Mouse (Mus musculus): Measurements from ENCODE around the gene Plekhh2. TPM values are rescaled to one million over a fixed set of nuclear protein-coding genes. Genes with fewer than 3 reads are reported as not detected.

Plekhh2 gene
- total and polyA plus RNA-seq, 2 experiments from 2014 or later = 1.2 to 3.1 TPM

DNA sequence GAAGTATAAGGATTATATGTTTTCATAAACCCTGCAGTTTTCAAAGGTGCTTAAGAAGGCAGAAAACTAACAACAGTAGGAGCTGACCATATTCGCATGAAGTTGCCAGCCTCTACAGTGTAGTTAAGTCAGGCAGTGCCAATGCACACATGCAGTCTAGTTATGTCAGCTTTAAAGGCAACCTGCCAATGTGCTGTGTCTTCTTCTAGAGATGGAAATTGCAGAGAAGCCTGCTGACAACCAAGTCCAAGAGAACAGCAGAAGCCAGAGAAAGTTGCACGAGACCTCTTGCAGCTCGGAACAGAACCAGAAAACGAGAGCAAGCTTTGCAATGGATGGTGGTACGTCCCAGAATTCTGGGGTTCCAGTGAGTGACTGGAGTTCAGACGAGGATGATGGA is 54.1 kb downstream of the Plekhh2 start:
- no peak for TF ChIP-seq CTCF (IDR thresholded peaks at IDR 0.05)
- Histone ChIP-seq H3K4me1 (ENCODE audit: insufficient read depth, low read length) (no peaks in the 10 kb centered on the region), H3K27me3 (ENCODE audit: insufficient read depth, low read length) (no peaks in the 10 kb centered on the region), H3K4me3 (ENCODE audit: low read depth, low read length) (no peak overlapping the region), H3K36me3 (ENCODE audit: insufficient read depth, low read length) (peaks cover 4% of the 10 kb centered on the region; the same call in 1 of the 2 replicates), H3K27ac (ENCODE audit: low read depth, low read length) (no peak overlapping the region), H3K9ac (replicated peaks; ENCODE audit: low read length, poor library complexity, severe bottlenecking) (no peak overlapping the region), H3K9me3 (ENCODE audit: low read length) (no peaks in the 10 kb centered on the region), H3K4me2 (ENCODE audit: low read depth, low read length, poor library complexity, severe bottlenecking) (no peak overlapping the region)
- DNase-seq (ENCODE audit: low spot score) (no peak), ATAC-seq (ENCODE audit: low FRiP score) (no peak)
- WGBS = 88% methylated on average over 6 of the region's 6 CpGs

DNA sequence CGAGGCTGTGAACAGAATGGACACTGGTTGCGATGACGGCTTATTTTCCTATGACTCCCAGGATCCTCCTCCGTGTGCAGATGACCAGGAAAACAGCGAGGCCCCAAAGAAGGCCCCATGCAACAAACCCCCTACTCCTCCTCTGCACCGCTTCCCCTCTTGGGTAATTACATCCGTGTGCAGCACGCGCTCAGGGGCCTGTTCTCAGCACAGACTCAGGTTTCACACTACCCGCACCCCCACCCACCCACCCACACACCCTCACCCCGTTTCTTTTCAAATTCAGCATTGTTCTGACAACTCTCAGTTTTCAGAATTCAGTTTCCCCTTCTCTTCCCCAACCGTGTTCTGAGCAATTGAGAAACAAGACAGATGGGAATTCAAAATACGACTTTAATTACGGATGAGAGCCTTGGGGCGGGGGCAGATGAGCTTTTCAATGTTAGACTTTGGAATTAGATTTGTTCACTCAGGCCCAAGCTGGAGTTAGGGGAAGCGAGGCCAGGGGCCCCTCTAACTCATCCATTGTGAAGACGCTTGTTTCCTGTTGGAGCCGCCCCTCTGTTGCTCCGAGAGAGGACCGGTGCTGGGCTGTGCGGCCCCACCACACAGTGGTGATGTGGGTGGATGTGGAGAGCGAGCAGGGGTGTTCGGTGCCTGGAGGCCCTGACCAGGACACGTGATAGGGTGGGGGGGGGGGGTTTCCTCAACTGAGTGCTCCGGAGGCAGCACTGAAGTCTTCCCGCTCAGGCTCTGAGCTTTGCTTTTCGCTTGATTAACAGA is 55.3 kb downstream of the Plekhh2 start:
- 53% methylated on average over 27 of the region's 27 CpGs for WGBS
- Histone ChIP-seq H3K27me3 (ENCODE audit: insufficient read depth, low read length) (no peaks in the 10 kb centered on the region), H3K36me3 (ENCODE audit: insufficient read depth, low read length) (no peaks in the 10 kb centered on the region; the same call in 1 of the 2 replicates), H3K9ac (replicated peaks; ENCODE audit: low read length, poor library complexity, severe bottlenecking) (no peak overlapping the region), H3K4me1 (ENCODE audit: insufficient read depth, low read length) (no peaks in the 10 kb centered on the region), H3K9me3 (ENCODE audit: low read length) (no peaks in the 10 kb centered on the region), H3K4me2 (ENCODE audit: low read depth, low read length, poor library complexity, severe bottlenecking) (peak overlapping the region; percentile 18; the same call in 1 of the 2 replicates), H3K4me3 (ENCODE audit: low read depth, low read length) (no peak overlapping the region), H3K27ac (ENCODE audit: low read depth, low read length) (no peak overlapping the region)
- no peak for DNase-seq (ENCODE audit: low spot score)
- no peak for ATAC-seq (ENCODE audit: low FRiP score)
- no peak for TF ChIP-seq CTCF (IDR thresholded peaks at IDR 0.05)

DNA sequence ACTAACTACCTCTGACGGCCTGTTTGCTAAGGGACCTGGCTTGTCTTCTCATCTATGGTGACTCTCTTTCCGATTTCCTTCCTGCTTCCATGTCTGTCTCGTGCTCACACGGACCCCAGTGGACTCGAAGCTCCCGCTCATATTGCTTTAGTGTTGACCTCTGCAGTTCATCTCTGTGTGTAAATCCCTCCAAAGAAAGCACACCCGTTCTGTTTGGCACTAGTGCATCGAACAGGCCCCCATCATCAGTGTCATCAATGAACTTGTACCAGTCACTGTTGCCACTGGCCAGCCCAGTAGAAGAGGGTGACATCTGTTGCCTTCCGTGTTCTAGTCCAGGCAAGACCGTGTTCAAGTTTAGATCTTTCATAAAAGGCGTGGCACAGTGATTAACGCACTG is 57.1 kb downstream of the Plekhh2 start:
- Histone ChIP-seq H3K4me2 (ENCODE audit: low read depth, low read length, poor library complexity, severe bottlenecking) (no peak overlapping the region), H3K9me3 (ENCODE audit: low read length) (no peaks in the 10 kb centered on the region), H3K27me3 (ENCODE audit: insufficient read depth, low read length) (no peaks in the 10 kb centered on the region), H3K36me3 (ENCODE audit: insufficient read depth, low read length) (no peaks in the 10 kb centered on the region; the same call in 1 of the 2 replicates), H3K27ac (ENCODE audit: low read depth, low read length) (no peak overlapping the region), H3K4me3 (ENCODE audit: low read depth, low read length) (no peak overlapping the region), H3K9ac (replicated peaks; ENCODE audit: low read length, poor library complexity, severe bottlenecking) (no peak overlapping the region), H3K4me1 (ENCODE audit: insufficient read depth, low read length) (no peaks in the 10 kb centered on the region)
- no peak for TF ChIP-seq CTCF (IDR thresholded peaks at IDR 0.05)
- no peak for DNase-seq (ENCODE audit: low spot score)
- 95% methylated on average over 12 of the region's 12 CpGs for WGBS
- no peak for ATAC-seq (ENCODE audit: low FRiP score)

DNA sequence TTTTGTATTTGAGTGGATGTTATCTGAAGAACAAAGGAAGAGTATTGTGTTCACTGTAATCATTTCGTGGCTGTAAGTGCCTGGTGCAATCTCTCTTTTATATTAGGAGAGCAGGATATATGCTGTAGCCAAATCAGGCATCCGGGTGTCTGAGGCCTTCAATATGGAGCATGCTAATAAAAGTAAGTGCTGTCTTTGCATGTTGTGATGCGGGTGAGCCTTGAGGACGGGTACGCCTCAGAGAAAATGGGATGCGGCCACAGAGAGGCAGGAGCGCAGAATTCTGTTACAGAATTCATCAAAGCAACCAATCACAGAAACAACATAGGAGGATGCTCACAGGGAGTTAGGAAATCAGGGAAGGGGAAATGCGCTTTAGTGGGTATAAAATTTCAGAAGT is 58.1 kb downstream of the Plekhh2 start:
- Histone ChIP-seq H3K4me2 (ENCODE audit: low read depth, low read length, poor library complexity, severe bottlenecking) (no peak overlapping the region), H3K4me1 (ENCODE audit: insufficient read depth, low read length) (no peaks in the 10 kb centered on the region), H3K36me3 (ENCODE audit: insufficient read depth, low read length) (no peaks in the 10 kb centered on the region; the same call in 1 of the 2 replicates), H3K4me3 (ENCODE audit: low read depth, low read length) (no peak overlapping the region), H3K27me3 (ENCODE audit: insufficient read depth, low read length) (no peaks in the 10 kb centered on the region), H3K27ac (ENCODE audit: low read depth, low read length) (no peak overlapping the region), H3K9ac (replicated peaks; ENCODE audit: low read length, poor library complexity, severe bottlenecking) (no peak overlapping the region), H3K9me3 (ENCODE audit: low read length) (no peaks in the 10 kb centered on the region)
- 69% methylated on average over 8 of the region's 8 CpGs for WGBS
- no peak for DNase-seq (ENCODE audit: low spot score)
- no peak for ATAC-seq (ENCODE audit: low FRiP score)
- no peak for TF ChIP-seq CTCF (IDR thresholded peaks at IDR 0.05)

DNA sequence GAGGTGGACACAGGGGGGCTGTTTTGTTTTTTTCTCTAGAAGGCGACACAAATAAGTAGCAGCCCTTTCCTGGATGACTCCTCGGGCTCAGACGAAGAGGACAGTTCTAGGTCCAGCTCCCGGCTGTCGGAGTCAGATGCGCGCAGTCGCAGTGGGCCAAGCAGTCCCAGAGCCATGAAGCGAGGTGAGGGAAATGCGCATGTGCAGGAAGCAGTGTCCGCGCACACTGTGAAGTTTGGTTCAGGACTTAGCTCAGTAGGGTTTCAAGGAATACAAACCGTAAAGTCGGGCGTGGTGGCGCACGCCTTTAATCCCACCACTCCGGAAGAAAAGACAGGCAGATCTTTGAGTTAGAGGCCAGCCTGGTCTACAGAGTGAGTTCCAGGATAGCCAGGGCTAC is 59.9 kb downstream of the Plekhh2 start:
- Histone ChIP-seq H3K27ac (ENCODE audit: low read depth, low read length) (no peak overlapping the region), H3K4me1 (ENCODE audit: insufficient read depth, low read length) (no peaks in the 10 kb centered on the region), H3K4me3 (ENCODE audit: low read depth, low read length) (no peak overlapping the region), H3K9ac (replicated peaks; ENCODE audit: low read length, poor library complexity, severe bottlenecking) (no peak overlapping the region), H3K27me3 (ENCODE audit: insufficient read depth, low read length) (no peaks in the 10 kb centered on the region), H3K36me3 (ENCODE audit: insufficient read depth, low read length) (peaks cover 2% of the 10 kb centered on the region; the same call in 1 of the 2 replicates), H3K9me3 (ENCODE audit: low read length) (no peaks in the 10 kb centered on the region), H3K4me2 (ENCODE audit: low read depth, low read length, poor library complexity, severe bottlenecking) (no peak overlapping the region)
- WGBS = 75% methylated on average over 18 of the region's 18 CpGs
- ATAC-seq (ENCODE audit: low FRiP score) (no peak), DNase-seq (ENCODE audit: low spot score) (no peak)
- no peak for TF ChIP-seq CTCF (IDR thresholded peaks at IDR 0.05)

DNA sequence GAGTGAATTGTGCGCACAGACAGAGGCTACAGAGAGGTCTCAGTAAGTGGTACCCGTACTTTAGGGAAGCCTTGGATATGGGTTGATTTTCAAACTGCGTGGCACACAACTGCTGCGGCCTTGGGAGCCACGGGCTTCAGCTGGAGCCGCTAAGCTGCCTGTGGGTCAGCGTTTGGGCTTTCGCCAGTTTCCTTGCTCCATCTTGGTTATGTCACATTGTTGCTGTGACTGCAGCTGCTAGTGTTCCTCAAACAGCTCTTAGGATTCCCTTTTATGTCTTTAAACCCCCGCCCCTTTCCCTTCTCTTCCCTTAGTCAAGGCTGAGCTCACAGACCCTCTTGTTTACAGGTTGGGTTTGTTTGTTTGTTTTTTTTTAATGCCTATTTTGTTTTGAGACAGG is 61.6 kb downstream of the Plekhh2 start:
- Histone ChIP-seq H3K4me2 (ENCODE audit: low read depth, low read length, poor library complexity, severe bottlenecking) (no peak overlapping the region), H3K4me3 (ENCODE audit: low read depth, low read length) (no peak overlapping the region), H3K27me3 (ENCODE audit: insufficient read depth, low read length) (no peaks in the 10 kb centered on the region), H3K9ac (replicated peaks; ENCODE audit: low read length, poor library complexity, severe bottlenecking) (no peak overlapping the region), H3K36me3 (ENCODE audit: insufficient read depth, low read length) (peaks cover 2% of the 10 kb centered on the region; the same call in 1 of the 2 replicates), H3K9me3 (ENCODE audit: low read length) (no peaks in the 10 kb centered on the region), H3K27ac (ENCODE audit: low read depth, low read length) (no peak overlapping the region), H3K4me1 (ENCODE audit: insufficient read depth, low read length) (no peaks in the 10 kb centered on the region)
- no peak for ATAC-seq (ENCODE audit: low FRiP score)
- TF ChIP-seq CTCF (IDR thresholded peaks at IDR 0.05) = no peak
- no peak for DNase-seq (ENCODE audit: low spot score)
- 95% methylated on average over 9 of the region's 9 CpGs for WGBS

Measured in midbrain, postnatal 0 days (tissue).